Mouse (Mus musculus) bone marrow, adult 2 months (tissue): Measurements from ENCODE around the gene Mybphl.

Experiments used
- CTCF ChIP-seq: fragments of 200-500 bp; IDR thresholded peaks from 2 replicates; pipeline ENCODE4 v1.5.1; 2011; ENCODE audit warnings: low read length, control low read depth; ENCODE audit not compliant: control insufficient read depth, insufficient read depth
- POLR2A ChIP-seq: fragments of 200-500 bp; IDR thresholded peaks from 2 replicates; pipeline ENCODE4 v1.6.1; 2011; ENCODE audit warnings: low read depth, mild to moderate bottlenecking, control low read depth, low read length, borderline replicate concordance; ENCODE audit not compliant: control insufficient read depth

DNA sequence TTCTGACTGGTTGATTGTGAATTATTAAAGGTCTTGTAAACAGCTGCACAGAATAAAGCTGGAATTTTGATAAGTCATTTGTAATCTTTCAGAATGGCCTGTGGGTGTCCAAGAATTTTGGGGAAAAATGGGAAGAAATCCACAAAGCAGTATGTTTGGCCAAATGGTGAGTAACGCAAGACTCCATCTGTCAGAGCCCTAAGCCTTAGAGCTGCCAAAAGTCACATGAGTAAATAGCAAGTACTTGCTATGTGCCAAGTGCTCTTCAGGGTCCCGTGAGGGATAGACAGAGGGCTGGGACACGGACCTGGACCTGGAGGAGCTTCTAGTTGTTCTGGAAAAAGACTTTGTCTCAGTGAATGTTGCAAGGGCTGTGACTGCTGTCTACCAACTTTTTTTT, 36.8 kb upstream of the Mybphl start:
- TF ChIP-seq POLR2A (no peak), CTCF (no peak)
